Mouse (Mus musculus) C2C12 (cell line): Measurements from ENCODE around the gene Akap5. TPM values are rescaled to one million over a fixed set of nuclear protein-coding genes. Genes with fewer than 3 reads are reported as not detected.

ENCODE experiments used
- H3K27me3 ChIP-seq: one replicate; pipeline ENCODE4 v1.6.1; 2011; ENCODE audit not compliant: control insufficient read depth, insufficient read depth, insufficient read length
- H3K36me3 ChIP-seq: one replicate; pipeline ENCODE4 v1.6.1; 2011; ENCODE audit not compliant: control insufficient read depth, insufficient read depth
- H3K4me3 ChIP-seq: one replicate; pipeline ENCODE4 v1.5.1; 2011; ENCODE audit warnings: mild to moderate bottlenecking, control low read depth; ENCODE audit not compliant: poor library complexity, insufficient read depth, severe bottlenecking
- H3K79me2 ChIP-seq: one replicate; pipeline ENCODE4 v1.6.1; 2011; ENCODE audit not compliant: control insufficient read depth, insufficient read depth
- H3K79me3 ChIP-seq: one replicate; pipeline ENCODE4 v1.6.1; 2011; ENCODE audit warnings: low read depth, control low read depth
- H3ac ChIP-seq: one replicate; pipeline ENCODE3; 2011; ENCODE audit warnings: low read depth; ENCODE audit not compliant: control insufficient read depth, insufficient read length
- CEBPB ChIP-seq: IDR thresholded peaks from one replicate; pipeline ENCODE4 v1.6.1; 2011; ENCODE audit warnings: low read depth, mild to moderate bottlenecking, control low read depth, moderate library complexity
- CTCF ChIP-seq: IDR thresholded peaks from one replicate; pipeline ENCODE4 v1.5.1; 2011; ENCODE audit not compliant: control insufficient read depth, insufficient read depth, insufficient read length
- FOSL1 ChIP-seq: IDR thresholded peaks from one replicate; pipeline ENCODE4 v1.8.0; 2011; ENCODE audit warnings: mild to moderate bottlenecking, low read length; ENCODE audit not compliant: poor library complexity, insufficient read depth, severe bottlenecking
- MAX ChIP-seq: IDR thresholded peaks from one replicate; pipeline ENCODE4 v1.6.1; 2011; ENCODE audit warnings: mild to moderate bottlenecking, control low read depth
- MYOD1 ChIP-seq: IDR thresholded peaks from one replicate; pipeline ENCODE4 v1.6.1; 2011; ENCODE audit warnings: low read depth; ENCODE audit not compliant: control insufficient read depth, insufficient read length
- MYOG ChIP-seq: IDR thresholded peaks from one replicate; pipeline ENCODE4 v1.6.1; 2011; ENCODE audit not compliant: control insufficient read depth, insufficient read length; ENCODE audit errors: extremely low read depth
- USF1 ChIP-seq: IDR thresholded peaks from one replicate; pipeline ENCODE4 v1.6.1; 2011; ENCODE audit warnings: low read depth, mild to moderate bottlenecking, control low read depth, moderate library complexity
- polyA plus RNA-seq: library from polyadenylated mRNA; unstranded; fragments of >200 nt; fragmentation: generic; extraction: Trizol; gene quantifications from one replicate; pipeline ENCODE4 v1.2.1, GENCODE M21; 2012; ENCODE audit warnings: missing spikeins

Akap5 gene
- polyA plus RNA-seq, 1 experiment, result 0.04 TPM

DNA sequence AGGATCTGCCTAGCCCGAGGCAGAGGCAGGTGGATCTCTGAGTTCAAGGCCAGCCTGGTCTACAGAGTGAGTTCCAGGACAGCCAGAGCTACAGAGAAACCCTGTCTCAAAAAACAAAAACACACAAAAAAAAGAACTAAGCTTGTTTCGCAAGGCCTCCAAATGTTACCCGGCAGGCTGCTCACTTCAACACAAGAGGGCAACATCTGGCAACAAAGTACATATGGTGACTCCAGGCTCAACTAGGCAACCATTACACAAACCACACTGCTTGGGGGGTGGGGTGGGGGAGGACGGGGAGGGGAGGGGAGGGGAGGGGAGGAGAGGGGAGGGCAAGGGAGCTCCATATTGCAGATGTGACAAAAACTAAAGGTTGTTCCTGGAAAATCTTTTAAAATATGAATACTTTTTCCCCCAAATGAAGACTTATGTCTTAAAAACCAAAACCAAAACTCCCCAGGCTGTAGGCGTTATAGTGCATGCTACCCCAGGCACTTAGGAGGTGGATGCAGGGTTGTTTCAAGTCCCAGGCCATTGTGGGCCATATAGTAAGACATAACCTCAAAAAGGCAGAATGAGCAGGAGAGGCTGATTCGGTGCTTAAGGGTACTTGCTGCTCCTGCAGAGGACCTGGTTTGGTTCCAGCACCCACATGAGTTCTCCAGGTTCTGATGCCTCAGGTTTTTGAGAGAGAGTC lies 21.2 kb downstream of the Akap5 start:
- Histone ChIP-seq H3K4me3 (no peak overlapping the region), H3K36me3 (peaks cover 24% of the 10 kb centered on the region), H3ac (no peak overlapping the region), H3K27me3 (no peaks in the 10 kb centered on the region), H3K79me2 (no peaks in the 10 kb centered on the region), H3K79me3 (no peaks in the 10 kb centered on the region)
- TF ChIP-seq MYOG (no peak), CTCF (peak; percentile 17), MYOD1 (no peak), CEBPB (peak; percentile 35), MAX (no peak), FOSL1 (no peak), USF1 (no peak)

DNA sequence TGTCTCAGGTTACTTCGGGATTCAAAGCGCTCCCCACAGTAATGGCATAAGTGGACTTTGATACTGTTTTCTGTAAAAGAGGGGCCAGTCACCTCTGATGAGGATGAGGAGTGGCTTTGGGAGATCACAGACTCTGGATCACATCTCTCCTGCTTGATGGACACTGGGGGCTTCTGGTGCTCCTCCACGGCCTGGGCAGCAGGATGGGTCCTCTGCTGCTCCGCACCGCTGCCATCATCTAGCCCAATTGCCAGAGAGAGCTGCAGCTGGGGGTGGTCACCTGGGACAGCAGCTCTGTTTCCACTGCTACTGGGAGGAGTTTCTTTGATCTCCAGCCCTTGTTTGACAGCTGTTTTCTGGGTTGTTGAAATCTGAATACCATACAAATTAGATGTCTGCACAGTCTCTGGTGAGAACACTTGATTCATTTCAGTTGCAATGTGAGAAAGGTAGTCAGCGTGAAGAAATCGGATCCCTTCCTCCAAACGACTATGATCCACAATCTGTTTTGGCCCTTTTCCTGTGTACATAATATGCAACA lies 25.1 kb downstream of the Akap5 start:
- TF ChIP-seq USF1, result no peak
- TF ChIP-seq FOSL1, result no peak
- TF ChIP-seq CEBPB, result no peak
- no peak for TF ChIP-seq MYOD1
- TF ChIP-seq MAX, result no peak
- TF ChIP-seq MYOG, result no peak
- TF ChIP-seq CTCF, result no peak
- no peaks in the 10 kb centered on the region for H3K79me2 ChIP-seq
- no peaks in the 10 kb centered on the region for H3K27me3 ChIP-seq
- no peak overlapping the region for H3ac ChIP-seq
- no peak overlapping the region for H3K4me3 ChIP-seq
- H3K36me3 ChIP-seq, result peaks cover 41% of the 10 kb centered on the region
- H3K79me3 ChIP-seq, result no peaks in the 10 kb centered on the region

DNA sequence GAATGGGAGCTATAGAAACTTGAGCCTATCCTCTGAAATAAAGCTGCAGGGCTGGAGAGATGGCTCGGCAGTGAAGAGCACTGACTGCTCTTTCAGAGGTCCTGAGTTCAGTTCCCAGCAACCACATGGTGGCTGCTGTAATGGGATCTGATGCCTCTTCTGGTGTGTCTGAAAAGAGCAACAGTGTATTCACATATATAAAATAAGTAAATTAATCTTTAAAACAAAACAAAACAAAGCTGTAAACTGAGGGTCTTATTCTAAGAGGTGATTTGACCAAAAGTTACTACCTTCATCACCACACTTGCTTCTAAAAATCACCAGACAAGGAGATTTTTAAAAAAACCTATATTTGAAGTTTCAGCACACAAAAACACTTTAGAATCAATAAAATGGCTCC lies 36.2 kb downstream of the Akap5 start:
- TF ChIP-seq FOSL1 (no peak), CEBPB (no peak), CTCF (no peak), MYOG (no peak), USF1 (no peak), MYOD1 (no peak), MAX (no peak)
- H3ac ChIP-seq, result no peak overlapping the region
- H3K4me3 ChIP-seq, result no peak overlapping the region
- no peaks in the 10 kb centered on the region for H3K27me3 ChIP-seq
- peaks cover 42% of the 10 kb centered on the region for H3K79me3 ChIP-seq
- peaks cover 90% of the 10 kb centered on the region for H3K79me2 ChIP-seq
- peaks cover 9% of the 10 kb centered on the region for H3K36me3 ChIP-seq

DNA sequence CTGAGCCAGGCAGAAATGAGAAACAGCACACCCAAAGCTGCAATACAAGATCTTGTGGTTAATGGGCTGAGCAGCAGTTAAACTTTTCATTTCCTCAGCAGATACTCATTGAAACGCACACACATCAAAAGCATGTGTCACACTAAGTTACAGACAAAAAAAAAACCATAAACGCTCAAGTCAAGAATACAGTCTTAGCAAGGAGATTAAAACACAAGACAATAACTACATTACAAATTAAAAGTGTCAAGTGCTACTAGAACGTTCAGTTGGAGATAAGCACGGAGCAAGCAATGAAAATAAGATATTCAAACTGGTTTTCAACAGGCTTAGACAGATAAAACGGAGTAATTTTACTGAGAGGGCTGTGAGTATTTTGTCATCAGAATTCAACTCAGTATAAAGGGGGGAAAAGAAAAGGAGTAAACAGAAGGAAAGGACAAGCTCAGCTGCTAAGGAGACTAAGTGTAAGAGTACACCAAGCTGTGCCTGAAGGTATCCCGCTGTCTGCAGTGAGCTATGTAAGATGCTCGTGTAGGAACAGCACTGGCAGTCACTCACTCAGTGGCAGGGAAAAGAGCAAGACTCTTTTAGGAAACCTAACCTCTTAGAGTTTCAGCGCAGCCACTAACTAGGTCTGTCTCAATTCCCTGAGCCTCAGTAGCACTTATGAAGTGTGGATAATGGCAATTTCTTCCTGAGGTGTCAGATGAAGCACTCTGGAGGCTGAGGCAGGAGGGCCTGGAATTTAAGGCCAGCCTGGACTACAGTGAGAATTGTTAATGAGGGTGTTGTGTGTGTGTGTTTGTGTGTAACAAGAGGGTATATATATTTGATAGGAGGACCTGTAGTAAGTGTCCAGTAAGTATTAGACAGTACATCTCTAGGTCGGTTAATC lies 37.0 kb downstream of the Akap5 start:
- peaks cover 9% of the 10 kb centered on the region for H3K36me3 ChIP-seq
- H3K27me3 ChIP-seq, result no peaks in the 10 kb centered on the region
- H3K79me2 ChIP-seq, result peaks cover 98% of the 10 kb centered on the region
- no peak overlapping the region for H3ac ChIP-seq
- TF ChIP-seq MYOD1, result no peak
- TF ChIP-seq FOSL1, result no peak
- TF ChIP-seq MYOG, result no peak
- no peak for TF ChIP-seq CEBPB
- no peak for TF ChIP-seq MAX
- no peak for TF ChIP-seq USF1
- TF ChIP-seq CTCF, result no peak
- no peak overlapping the region for H3K4me3 ChIP-seq
- H3K79me3 ChIP-seq, result peaks cover 44% of the 10 kb centered on the region

DNA sequence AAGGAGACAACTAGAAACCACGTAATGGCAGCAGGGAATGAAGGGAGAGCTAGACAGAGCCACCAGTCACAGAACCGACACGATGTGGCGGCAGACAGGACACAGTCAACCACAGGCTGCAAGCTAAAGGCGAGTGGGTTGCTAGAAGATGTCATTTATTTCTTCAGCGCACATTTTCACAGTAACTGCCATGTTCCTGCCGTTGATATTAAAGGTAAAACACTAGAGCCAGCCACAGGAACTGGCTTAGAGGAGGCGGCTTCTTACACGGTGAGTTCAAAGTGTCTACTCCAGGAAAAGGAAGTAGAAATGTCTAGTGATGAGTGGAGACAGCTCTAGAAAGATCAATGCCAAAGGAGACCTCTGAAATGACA lies 37.6 kb downstream of the Akap5 start:
- H3K79me2 ChIP-seq, result peaks cover 98% of the 10 kb centered on the region
- no peaks in the 10 kb centered on the region for H3K27me3 ChIP-seq
- H3ac ChIP-seq, result no peak overlapping the region
- no peak for TF ChIP-seq CEBPB
- no peak for TF ChIP-seq MYOD1
- TF ChIP-seq FOSL1, result no peak
- TF ChIP-seq MYOG, result no peak
- no peak for TF ChIP-seq CTCF
- TF ChIP-seq MAX, result no peak
- no peak for TF ChIP-seq USF1
- peaks cover 49% of the 10 kb centered on the region for H3K79me3 ChIP-seq
- no peak overlapping the region for H3K4me3 ChIP-seq
- H3K36me3 ChIP-seq, result peaks cover 9% of the 10 kb centered on the region
